8 mouse cellular contexts compared by ENCODE assay signal in genomic region chr11:120149510-120150200, GRCm38 (mm10). TPM values are rescaled to one million over a fixed set of nuclear protein-coding genes. Genes with fewer than 3 reads are reported as not detected.
DNase-seq lines count a peak whose midpoint lies in the region; ATAC-seq and TF ChIP-seq lines count a peak whose summit lies in the region.

No protein-coding gene starts in this region.

- peak overlapping the region; percentile 92 for H3K4me2 ChIP-seq in heart, embryonic 11.5 days
- H3K4me2 ChIP-seq in forebrain, embryonic 12.5 days = peak overlapping the region; percentile 86
- peak overlapping the region; percentile 94 for H3K4me2 ChIP-seq in liver, embryonic 14.5 days (ENCODE audit: low read depth)

- no peaks in the 10 kb centered on the region; the same call in 1 of the 2 replicates for H3K36me3 ChIP-seq in heart, embryonic 11.5 days (ENCODE audit: control insufficient read depth, insufficient read depth, low read length)
- H3K36me3 ChIP-seq in forebrain, embryonic 12.5 days (replicated peaks) = no peaks in the 10 kb centered on the region
- no peaks in the 10 kb centered on the region for H3K36me3 ChIP-seq in liver, embryonic 14.5 days (replicated peaks; ENCODE audit: control insufficient read depth, insufficient read depth, low read depth)

- DNase-seq in heart, postnatal 14 days = no peak
- peak; percentile 42 for DNase-seq in CD4-positive helper T cell, adult 2 months (ENCODE audit: low read depth, low spot score)
- peak in 1 of 3 experiments; percentile 37 for DNase-seq in liver, embryonic 14.5 days (ENCODE audit: low read depth in 3 of 3, low spot score in 3 of 3)
- no peak for DNase-seq in right cerebral cortex, postnatal 10 days (ENCODE audit: low spot score in 2 of 2)
- no peak for DNase-seq in urinary bladder, postnatal 25 days (ENCODE audit: low spot score)

- H3K27ac ChIP-seq in heart, embryonic 11.5 days (ENCODE audit: low read depth, low read length) = peak overlapping the region; percentile 87; the same call in 1 of the 2 replicates
- no peak overlapping the region for H3K27ac ChIP-seq in forebrain, embryonic 12.5 days
- H3K27ac ChIP-seq in liver, embryonic 14.5 days = peak overlapping the region; percentile 70; the same call in 1 of the 2 replicates

- intact Hi-C loops in heart, postnatal 14 days (cut with DNase I) = loop anchor here (5.0 kb wide), 1 partner anchor 33 kb away; no protein-coding TSS in a partner anchor

- no peak for TF ChIP-seq CTCF in liver, embryonic 14.5 days (IDR thresholded peaks at IDR 0.05; ENCODE audit: low read depth)

- H3K4me3 ChIP-seq in heart, embryonic 11.5 days (ENCODE audit: low read depth, low read length) = peak overlapping the region; percentile 92
- peak overlapping the region; percentile 90 for H3K4me3 ChIP-seq in forebrain, embryonic 12.5 days (replicated peaks)
- H3K4me3 ChIP-seq in liver, embryonic 14.5 days (ENCODE audit: insufficient read depth in 1 of 2, low read depth in 2 of 2, low read length in 2 of 2) = peak overlapping the region; percentile 79 to 85

- peak overlapping the region; percentile 86 for H3K9ac ChIP-seq in heart, embryonic 11.5 days (ENCODE audit: low read depth, low read length)
- H3K9ac ChIP-seq in forebrain, embryonic 12.5 days = peak overlapping the region; percentile 81; the same call in 1 of the 2 replicates
- peak overlapping the region; percentile 88 for H3K9ac ChIP-seq in liver, embryonic 14.5 days (replicated peaks)

- H3K4me1 ChIP-seq in heart, embryonic 11.5 days (ENCODE audit: control insufficient read depth, insufficient read depth, low read length) = peaks cover 17% of the 10 kb centered on the region
- peaks cover 22% of the 10 kb centered on the region for H3K4me1 ChIP-seq in forebrain, embryonic 12.5 days
- H3K4me1 ChIP-seq in liver, embryonic 14.5 days (replicated peaks; ENCODE audit: control insufficient read depth in 2 of 2, insufficient read depth in 2 of 2, low read length in 1 of 2) = peaks cover 14 to 18% of the 10 kb centered on the region in 2 experiments

- no peak for TF ChIP-seq EP300 in liver, embryonic 14.5 days (IDR thresholded peaks at IDR 0.05; ENCODE audit: low read depth)

- no peaks in the 10 kb centered on the region for H3K27me3 ChIP-seq in heart, embryonic 11.5 days (ENCODE audit: control insufficient read depth, insufficient read depth, low read length)
- H3K27me3 ChIP-seq in forebrain, embryonic 12.5 days = no peaks in the 10 kb centered on the region
- H3K27me3 ChIP-seq in liver, embryonic 14.5 days (ENCODE audit: control insufficient read depth, insufficient read depth, low read length) = no peaks in the 10 kb centered on the region

- WGBS in heart, embryonic 11.5 days (ENCODE audit: insufficient replicate concordance) = 28% methylated on average over 6 of the region's 6 CpGs
- WGBS in forebrain, embryonic 12.5 days = 54% methylated on average over 6 of the region's 6 CpGs
- 22% methylated on average over 6 of the region's 6 CpGs for WGBS in liver, embryonic 14.5 days (ENCODE audit: insufficient replicate concordance)

- no peaks in the 10 kb centered on the region for H3K9me3 ChIP-seq in heart, embryonic 11.5 days (replicated peaks; ENCODE audit: control insufficient read depth, low read length)
- H3K9me3 ChIP-seq in forebrain, embryonic 12.5 days = no peaks in the 10 kb centered on the region
- H3K9me3 ChIP-seq in liver, embryonic 14.5 days (ENCODE audit: control insufficient read depth, low read length) = no peaks in the 10 kb centered on the region

- ATAC-seq in heart, embryonic 11.5 days (replicated peaks; ENCODE audit: insufficient number of reproducible peaks, low FRiP score, low TSS enrichment) = no peak
- ATAC-seq in forebrain, embryonic 12.5 days (ENCODE audit: low FRiP score) = no peak
- no peak for ATAC-seq in liver, embryonic 14.5 days (ENCODE audit: insufficient read depth)
- ATAC-seq in frontal cortex, adult (ENCODE audit: low TSS enrichment) = no peak

RNA-seq across cellular contexts. Expression of gene Slc38a10, which starts 1.5 kb away (rescaled TPM):
- polyA plus RNA-seq in heart, embryonic 11.5 days (2014; fragmentation: Nextera tagmentation; extraction: Ambion mirVana) = 57.5 and 72.0 TPM in 2 replicates
- 10 to 100 TPM; 78.7 to 83.5 TPM for total RNA-seq in heart, postnatal 14 days (2021)
- polyA plus RNA-seq in forebrain, embryonic 12.5 days (2016; fragmentation: Nextera tagmentation; extraction: Ambion mirVana) = 88.6 and 91.3 TPM in 2 replicates
- 15.9 and 21.0 TPM in 2 replicates for polyA plus RNA-seq in liver, embryonic 14.5 days (2012; rRNA removed)
- 21.8 and 23.3 TPM in 2 replicates for polyA plus RNA-seq in liver, embryonic 14.5 days (2014; fragmentation: Nextera tagmentation; extraction: Ambion mirVana)

RNA-seq across cellular contexts. Expression of gene Ndufaf8, which starts 50.9 kb away (rescaled TPM):
- 83.2 and 83.4 TPM in 2 replicates for polyA plus RNA-seq in heart, embryonic 11.5 days (2014; fragmentation: Nextera tagmentation; extraction: Ambion mirVana)
- 10 to 100 TPM; 55.4 to 59.2 TPM for total RNA-seq in heart, postnatal 14 days (2021)
- 52.5 and 62.0 TPM in 2 replicates for polyA plus RNA-seq in forebrain, embryonic 12.5 days (2016; fragmentation: Nextera tagmentation; extraction: Ambion mirVana)
- 20.3 and 30.3 TPM in 2 replicates for polyA plus RNA-seq in liver, embryonic 14.5 days (2012; rRNA removed)
- polyA plus RNA-seq in liver, embryonic 14.5 days (2014; fragmentation: Nextera tagmentation; extraction: Ambion mirVana) = 52.9 and 57.5 TPM in 2 replicates

RNA-seq across cellular contexts. Expression of gene Tepsin, which starts 51.1 kb away (rescaled TPM):
- polyA plus RNA-seq in heart, embryonic 11.5 days (2014; fragmentation: Nextera tagmentation; extraction: Ambion mirVana) = 14.6 and 18.9 TPM in 2 replicates
- 1 to 10 TPM; 9.6 to 10.0 TPM for total RNA-seq in heart, postnatal 14 days (2021)
- 17.3 and 20.9 TPM in 2 replicates for polyA plus RNA-seq in forebrain, embryonic 12.5 days (2016; fragmentation: Nextera tagmentation; extraction: Ambion mirVana)
- 11.0 and 12.7 TPM in 2 replicates for polyA plus RNA-seq in liver, embryonic 14.5 days (2012; rRNA removed)
- polyA plus RNA-seq in liver, embryonic 14.5 days (2014; fragmentation: Nextera tagmentation; extraction: Ambion mirVana) = 4.2 and 4.4 TPM in 2 replicates
